Mouse (Mus musculus): ENCODE results near the gene Ctsa. TPM values are rescaled to one million over a fixed set of nuclear protein-coding genes. Genes with fewer than 3 reads are reported as not detected.
A peak's percentile ranks its signal among the peaks of the same experiment; 100 is the strongest.

Ctsa gene
- polyA plus RNA-seq, 1 experiment: 289 TPM

DNA sequence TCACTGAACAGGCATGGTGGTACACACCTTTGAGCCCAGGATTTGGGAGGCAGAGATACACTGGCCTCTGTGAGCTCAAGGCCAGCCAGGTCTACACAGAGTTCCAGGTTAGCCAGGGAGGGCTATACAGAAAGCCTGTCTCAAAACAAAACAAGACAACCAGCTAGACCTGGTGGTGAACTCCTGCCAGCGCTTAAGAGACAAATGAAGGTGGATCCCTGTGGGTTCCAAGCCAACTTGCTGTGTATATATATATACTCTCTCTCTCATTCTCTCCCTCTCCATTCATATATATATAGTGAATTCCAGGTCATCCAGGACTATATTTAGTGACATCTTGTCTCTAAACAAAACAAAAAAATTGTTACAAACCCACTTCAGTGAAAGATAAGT is 28.8 kb upstream of the Ctsa start:
- TF ChIP-seq CTCF (IDR thresholded peaks at IDR 0.05; ENCODE audit: insufficient read depth, low read length) (no peak), POLR2A (IDR thresholded peaks at IDR 0.05; ENCODE audit: borderline replicate concordance, extremely low read depth, low read depth, low read length) (no peak)
- WGBS: 50% methylated on average over 1 of the region's 1 CpGs
- Histone ChIP-seq H3K4me3 (replicated peaks; ENCODE audit: extremely low read depth, low read depth, low read length) (no peak overlapping the region), H3K4me1 (ENCODE audit: control insufficient read depth, insufficient read depth, low read length) (peaks cover 3% of the 10 kb centered on the region; the same call in 1 of the 2 replicates)
- no peak for DNase-seq

DNA sequence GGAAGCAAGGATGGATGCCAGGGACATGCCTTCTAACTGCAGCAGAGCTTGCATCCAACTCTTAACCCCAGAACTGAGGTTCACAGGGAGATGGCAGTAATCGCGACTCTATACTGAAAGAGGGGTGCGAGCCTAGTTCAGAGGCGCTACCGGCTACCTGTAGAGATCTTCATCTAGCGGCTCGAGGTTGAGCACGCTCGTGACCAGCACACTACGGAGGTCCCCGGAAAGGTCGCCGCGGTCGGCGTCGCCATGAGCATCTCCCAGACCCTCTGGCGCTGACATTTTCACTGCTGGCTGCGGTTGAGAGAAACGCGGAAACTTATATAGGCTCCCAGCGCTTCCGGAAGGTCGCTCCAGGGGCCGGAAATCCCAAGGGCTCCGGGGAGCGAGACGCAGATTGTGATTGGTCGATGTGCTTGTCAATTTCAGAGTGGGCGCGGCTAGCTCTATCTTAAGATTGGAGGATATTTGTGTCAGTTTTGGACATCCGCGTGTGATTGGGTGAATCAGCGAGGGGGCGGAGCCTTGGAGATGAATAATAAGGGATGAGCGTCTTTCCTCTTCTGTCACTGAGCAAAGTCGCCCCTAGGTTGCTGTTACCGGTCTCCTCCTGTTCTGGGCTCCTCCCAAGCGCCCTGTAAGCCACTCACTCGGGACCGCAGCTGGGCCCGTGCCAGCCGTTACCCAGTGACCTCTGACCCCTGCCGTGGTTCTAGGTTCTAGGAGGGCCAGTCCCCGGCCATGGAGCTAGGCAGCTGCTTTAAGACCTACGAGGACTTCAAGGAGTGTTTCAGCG is 27.9 kb upstream of the Ctsa start, which contains the start of the genes Acot8 and Zswim3:
Gene Acot8 (minus strand): TSS at position 350 of the 799 bp plus-strand sequence.
Gene Zswim3 (plus strand): TSS at position 566 of the 799 bp plus-strand sequence.
- under 1% methylated on average over 47 of the region's 47 CpGs for WGBS
- DNase-seq: peak; percentile 98
- Histone ChIP-seq H3K4me3 (replicated peaks; ENCODE audit: extremely low read depth, low read depth, low read length) (peak within 1 kb of the TSS; percentile 95), H3K4me1 (ENCODE audit: control insufficient read depth, insufficient read depth, low read length) (peaks cover 3% of the 10 kb centered on the region; the same call in 1 of the 2 replicates)
- no peak for TF ChIP-seq CTCF (IDR thresholded peaks at IDR 0.05; ENCODE audit: insufficient read depth, low read length)
- peak; percentile 88 for TF ChIP-seq POLR2A (IDR thresholded peaks at IDR 0.05; ENCODE audit: borderline replicate concordance, extremely low read depth, low read depth, low read length)

DNA sequence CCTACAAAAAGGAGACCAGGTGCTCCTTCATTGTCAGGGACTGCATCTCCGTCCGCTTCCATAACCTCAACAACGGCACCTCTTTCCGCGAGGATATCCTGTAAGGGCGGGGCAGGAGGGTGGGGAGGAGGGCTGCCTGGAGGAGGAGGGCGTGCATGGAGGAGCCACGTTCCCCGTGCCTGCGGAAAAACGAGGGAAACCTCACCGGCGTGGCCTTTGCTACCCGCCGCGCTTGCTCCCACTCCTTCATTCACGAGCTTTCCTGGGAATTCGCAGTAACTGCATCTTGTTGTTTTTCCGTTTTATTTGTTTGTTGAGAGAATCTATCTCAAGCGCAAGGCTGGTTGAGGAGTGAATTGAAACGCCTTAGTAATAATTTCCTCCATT is 27.3 kb upstream of the Ctsa start:
- WGBS: under 1% methylated on average over 21 of the region's 21 CpGs
- Histone ChIP-seq H3K4me1 (ENCODE audit: control insufficient read depth, insufficient read depth, low read length) (peaks cover 3% of the 10 kb centered on the region; the same call in 1 of the 2 replicates), H3K4me3 (replicated peaks; ENCODE audit: extremely low read depth, low read depth, low read length) (peak overlapping the region; percentile 91)
- no peak for TF ChIP-seq CTCF (IDR thresholded peaks at IDR 0.05; ENCODE audit: insufficient read depth, low read length)
- no peak for TF ChIP-seq POLR2A (IDR thresholded peaks at IDR 0.05; ENCODE audit: borderline replicate concordance, extremely low read depth, low read depth, low read length)
- DNase-seq: no peak

DNA sequence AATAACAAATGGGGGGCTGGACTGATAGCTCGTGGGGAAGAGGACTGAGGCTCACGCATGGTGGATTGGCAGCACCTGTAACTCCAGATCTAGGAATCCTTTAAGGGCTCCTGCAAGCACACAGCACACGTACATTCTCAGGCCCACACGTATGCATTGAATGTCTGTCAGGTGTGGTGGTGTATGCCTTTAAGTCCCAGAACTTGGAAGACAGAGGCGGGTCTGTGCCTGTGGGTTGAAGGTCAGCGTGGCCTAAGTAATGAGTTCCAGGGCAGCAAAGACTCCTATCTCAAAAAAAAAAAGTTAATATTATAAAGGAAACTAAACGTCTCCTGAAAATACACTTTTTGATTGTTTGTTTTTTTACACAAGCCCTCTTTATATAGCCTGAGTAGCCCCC is 26.1 kb upstream of the Ctsa start:
- WGBS: 76% methylated on average over 7 of the region's 7 CpGs
- TF ChIP-seq CTCF (IDR thresholded peaks at IDR 0.05; ENCODE audit: insufficient read depth, low read length) (no peak), POLR2A (IDR thresholded peaks at IDR 0.05; ENCODE audit: borderline replicate concordance, extremely low read depth, low read depth, low read length) (no peak)
- Histone ChIP-seq H3K4me3 (replicated peaks; ENCODE audit: extremely low read depth, low read depth, low read length) (no peak overlapping the region), H3K4me1 (ENCODE audit: control insufficient read depth, insufficient read depth, low read length) (peaks cover 3% of the 10 kb centered on the region; the same call in 1 of the 2 replicates)
- DNase-seq: no peak

DNA sequence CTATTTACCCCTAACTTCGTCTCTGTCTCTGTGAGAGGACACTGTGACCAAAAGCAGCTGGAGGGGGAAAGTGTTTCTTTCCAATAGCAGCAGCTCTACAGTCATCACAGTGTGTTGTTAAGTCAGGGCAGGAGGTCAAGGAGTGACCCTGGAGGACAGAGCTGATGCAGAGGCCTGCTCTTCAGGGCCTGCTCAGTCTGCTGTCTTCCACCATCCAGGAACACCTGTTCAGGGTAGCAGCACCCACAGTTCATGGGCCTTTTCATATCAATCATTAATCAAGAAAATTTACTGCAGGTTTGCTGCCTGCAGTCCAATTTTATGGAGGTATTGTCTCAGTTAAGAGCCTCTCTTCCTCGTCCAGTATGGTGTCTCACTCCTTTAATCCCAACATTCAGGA is 19.1 kb upstream of the Ctsa start:
- 57% methylated on average over 2 of the region's 2 CpGs for WGBS
- DNase-seq: no peak
- H3K4me3 ChIP-seq (replicated peaks; ENCODE audit: extremely low read depth, low read depth, low read length): no peak overlapping the region
- TF ChIP-seq CTCF (IDR thresholded peaks at IDR 0.05; ENCODE audit: insufficient read depth, low read length) (no peak), POLR2A (IDR thresholded peaks at IDR 0.05; ENCODE audit: borderline replicate concordance, extremely low read depth, low read depth, low read length) (no peak)
- no peaks in the 10 kb centered on the region; the same call in 1 of the 2 replicates for H3K4me1 ChIP-seq (ENCODE audit: control insufficient read depth, insufficient read depth, low read length)

DNA sequence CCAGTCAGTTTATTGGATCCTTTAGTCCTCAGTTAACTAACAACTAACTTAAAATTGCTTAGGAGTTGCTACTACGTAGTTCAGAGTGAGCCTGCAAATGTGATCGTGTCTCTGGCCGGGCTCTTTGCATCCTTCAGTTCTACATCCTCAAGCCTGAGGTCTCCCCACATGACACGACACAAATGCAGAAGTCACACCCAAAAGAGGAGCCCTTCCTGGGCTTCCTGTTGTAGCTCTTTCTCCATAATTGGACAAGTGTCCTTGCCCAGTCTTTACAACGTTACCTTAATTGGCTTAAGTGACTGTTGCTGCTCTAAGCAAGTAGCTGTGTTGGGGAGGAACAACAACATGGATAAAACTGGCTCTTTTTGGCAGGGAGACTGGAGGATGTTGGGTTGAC is 17.3 kb upstream of the Ctsa start:
- 78% methylated on average over 5 of the region's 5 CpGs for WGBS
- DNase-seq: no peak
- Histone ChIP-seq H3K4me3 (replicated peaks; ENCODE audit: extremely low read depth, low read depth, low read length) (no peak overlapping the region), H3K4me1 (ENCODE audit: control insufficient read depth, insufficient read depth, low read length) (no peaks in the 10 kb centered on the region; the same call in 1 of the 2 replicates)
- TF ChIP-seq CTCF (IDR thresholded peaks at IDR 0.05; ENCODE audit: insufficient read depth, low read length) (no peak), POLR2A (IDR thresholded peaks at IDR 0.05; ENCODE audit: borderline replicate concordance, extremely low read depth, low read depth, low read length) (no peak)

DNA sequence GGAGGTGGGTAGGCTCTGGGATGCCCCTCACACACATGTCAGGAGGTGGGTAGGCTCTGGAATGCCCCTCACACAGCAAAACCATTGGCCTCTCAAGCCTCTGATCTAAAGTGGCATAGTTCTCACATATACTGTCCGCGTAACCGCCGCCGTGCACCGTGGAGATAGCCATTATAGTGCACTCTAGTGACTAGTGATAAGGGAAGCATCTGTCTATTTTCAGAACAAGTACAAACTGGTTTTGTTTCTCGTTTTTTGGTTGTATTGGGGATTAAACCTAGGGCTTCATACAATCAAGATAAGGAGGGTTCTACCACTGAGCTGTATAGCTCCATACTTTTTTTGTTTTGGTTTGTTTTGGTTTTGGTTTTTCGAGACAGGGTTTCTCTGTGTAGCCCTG is 16.9 kb upstream of the Ctsa start:
- TF ChIP-seq POLR2A (IDR thresholded peaks at IDR 0.05; ENCODE audit: borderline replicate concordance, extremely low read depth, low read depth, low read length) (no peak), CTCF (IDR thresholded peaks at IDR 0.05; ENCODE audit: insufficient read depth, low read length) (no peak)
- Histone ChIP-seq H3K4me1 (ENCODE audit: control insufficient read depth, insufficient read depth, low read length) (no peaks in the 10 kb centered on the region; the same call in 1 of the 2 replicates), H3K4me3 (replicated peaks; ENCODE audit: extremely low read depth, low read depth, low read length) (no peak overlapping the region)
- WGBS: 87% methylated on average over 8 of the region's 8 CpGs
- DNase-seq: no peak

DNA sequence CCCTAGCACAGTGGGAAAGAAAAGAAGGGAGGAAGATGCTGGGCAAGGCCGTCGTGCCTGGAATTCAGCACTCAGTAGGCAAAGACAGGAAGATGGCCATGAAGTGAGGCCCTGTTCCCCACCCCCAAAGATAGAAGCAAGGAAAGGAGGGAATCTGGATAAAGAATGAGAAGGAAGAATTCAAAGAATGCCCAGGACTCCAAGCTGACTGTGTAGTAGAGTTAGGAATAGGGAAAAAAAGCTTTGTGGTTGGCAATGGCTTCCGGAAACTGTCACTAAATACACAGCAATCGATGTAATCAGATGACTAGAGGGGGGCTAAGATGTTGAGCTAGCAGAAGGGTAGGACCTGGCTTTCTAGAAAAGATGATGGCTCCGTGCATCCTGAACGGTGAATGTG is 15.5 kb upstream of the Ctsa start:
- DNase-seq: no peak
- 68% methylated on average over 6 of the region's 6 CpGs for WGBS
- TF ChIP-seq CTCF (IDR thresholded peaks at IDR 0.05; ENCODE audit: insufficient read depth, low read length) (no peak), POLR2A (IDR thresholded peaks at IDR 0.05; ENCODE audit: borderline replicate concordance, extremely low read depth, low read depth, low read length) (no peak)

DNA sequence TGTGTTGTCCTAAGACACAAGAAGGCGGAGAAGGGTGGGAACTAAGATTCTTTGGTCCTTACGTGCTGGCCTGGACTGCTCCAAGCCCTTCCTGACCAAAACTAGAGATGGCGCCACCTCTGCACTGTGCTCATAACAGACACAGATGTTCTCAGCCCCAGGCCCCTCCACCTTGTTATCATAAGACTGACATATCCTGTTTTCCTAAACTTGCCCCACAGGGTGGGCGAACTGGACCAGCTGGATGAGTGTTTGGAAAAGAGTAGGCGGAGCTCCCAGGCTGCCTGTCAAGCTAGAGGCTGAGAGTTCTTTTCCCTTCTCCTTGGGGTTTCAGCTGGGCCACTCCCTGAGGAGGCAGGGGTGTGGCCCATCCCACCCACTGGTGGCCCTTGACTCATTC is 15.0 kb upstream of the Ctsa start:
- Histone ChIP-seq H3K4me3 (replicated peaks; ENCODE audit: extremely low read depth, low read depth, low read length) (no peak overlapping the region), H3K4me1 (ENCODE audit: control insufficient read depth, insufficient read depth, low read length) (no peaks in the 10 kb centered on the region; the same call in none of the 2 replicates)
- no peak for TF ChIP-seq POLR2A (IDR thresholded peaks at IDR 0.05; ENCODE audit: borderline replicate concordance, extremely low read depth, low read depth, low read length)
- 56% methylated on average over 5 of the region's 5 CpGs for WGBS
- no peak for DNase-seq

More for the DNA sequence above, 15.5 kb upstream of the Ctsa start:
- Histone ChIP-seq H3K4me1 (ENCODE audit: control insufficient read depth, insufficient read depth, low read length) (no peaks in the 10 kb centered on the region; the same call in none of the 2 replicates), H3K4me3 (replicated peaks; ENCODE audit: extremely low read depth, low read depth, low read length) (no peak overlapping the region)

DNA sequence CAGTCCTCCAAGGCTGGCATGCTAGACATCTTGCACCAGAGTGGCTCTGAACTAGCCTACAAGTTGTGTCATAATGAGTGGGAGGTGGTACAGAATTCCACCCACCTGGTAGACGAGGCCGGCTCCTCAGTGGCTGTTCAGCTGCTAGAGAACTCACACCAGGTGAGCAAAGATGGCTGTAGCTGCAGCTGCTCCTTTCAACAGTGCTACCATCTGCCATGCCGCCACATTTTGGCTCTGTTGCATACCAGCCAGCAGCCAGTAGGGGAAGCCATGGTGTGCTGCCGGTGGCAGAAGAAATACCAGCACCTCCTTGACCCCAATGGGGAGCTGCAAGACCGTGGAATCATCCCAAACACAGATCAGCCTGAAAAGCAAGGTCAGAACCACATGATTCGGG is 11.6 kb upstream of the Ctsa start:
- DNase-seq: no peak
- TF ChIP-seq POLR2A (IDR thresholded peaks at IDR 0.05; ENCODE audit: borderline replicate concordance, extremely low read depth, low read depth, low read length) (no peak), CTCF (IDR thresholded peaks at IDR 0.05; ENCODE audit: insufficient read depth, low read length) (no peak)

More for the DNA sequence above, 11.6 kb upstream of the Ctsa start:
- WGBS: 86% methylated on average over 6 of the region's 6 CpGs
- Histone ChIP-seq H3K4me1 (ENCODE audit: control insufficient read depth, insufficient read depth, low read length) (no peaks in the 10 kb centered on the region; the same call in none of the 2 replicates), H3K4me3 (replicated peaks; ENCODE audit: extremely low read depth, low read depth, low read length) (no peak overlapping the region)

Measured in lung, adult 2 months (tissue).